Mouse (Mus musculus): ENCODE data around the gene Mgp. TPM values are rescaled to one million over a fixed set of nuclear protein-coding genes. Genes with fewer than 3 reads are reported as not detected.
"Not testable (repeated sequence)": the region's sequence is repeated elsewhere in the genome, so short reads cannot be mapped to it uniquely, and the experiment has no call there.

The Mgp gene
- polyA plus RNA-seq, 1 experiment from 2014 or later: 3.2 TPM

DNA sequence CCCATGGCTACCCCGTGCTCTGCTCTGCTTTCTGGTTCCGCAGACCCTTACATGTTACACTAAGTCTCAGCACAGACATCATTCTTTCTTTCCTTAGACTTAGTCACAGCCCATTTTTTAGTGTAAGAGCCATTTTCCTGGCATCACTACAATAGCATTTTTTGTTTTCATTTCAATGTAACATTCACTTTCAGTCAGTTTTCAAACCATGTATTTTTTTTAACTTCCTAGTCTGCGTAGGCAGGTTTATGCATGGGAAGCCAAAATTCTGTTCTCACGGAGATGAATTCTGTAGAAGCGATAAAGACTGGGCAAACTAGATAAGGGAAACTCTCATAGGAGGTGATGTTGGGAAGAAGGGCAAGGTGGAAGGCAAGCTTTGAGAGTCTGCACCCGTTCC, 13.9 kb upstream of the Mgp start:
- Histone ChIP-seq H3K27me3 (ENCODE audit: low read depth, poor library complexity, severe bottlenecking) (no peaks in the 10 kb centered on the region), H3K4me3 (no peak overlapping the region), H3K27ac (no peak overlapping the region), H3K4me1 (no peaks in the 10 kb centered on the region), H3K36me3 (no peaks in the 10 kb centered on the region), H3K9me3 (replicated peaks) (no peaks in the 10 kb centered on the region)
- no peak for DNase-seq (ENCODE audit: low spot score)
- 95% methylated on average over 6 of the region's 6 CpGs for WGBS

DNA sequence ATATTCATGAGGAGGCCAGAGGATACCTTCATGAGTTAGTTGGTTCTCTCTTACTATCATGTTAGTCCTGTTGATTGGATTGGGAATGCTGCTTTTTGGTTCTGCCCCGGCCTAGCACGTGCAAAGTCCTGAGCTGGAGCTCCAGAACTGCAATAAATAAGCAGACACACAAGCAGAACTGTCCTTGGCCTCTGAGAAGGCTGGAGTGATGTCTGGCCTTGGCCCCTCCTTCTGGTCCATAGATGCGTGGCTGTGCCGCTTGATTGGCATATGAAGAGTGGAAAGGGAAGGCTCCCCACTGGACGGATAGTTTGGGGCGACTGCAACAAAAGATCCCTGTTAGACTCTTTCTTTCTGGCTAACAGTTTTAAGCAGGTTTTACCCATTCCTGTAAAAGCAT, 13.4 kb upstream of the Mgp start:
- no peaks in the 10 kb centered on the region for H3K36me3 ChIP-seq
- no peaks in the 10 kb centered on the region for H3K9me3 ChIP-seq (replicated peaks)
- 90% methylated on average over 6 of the region's 6 CpGs for WGBS
- no peaks in the 10 kb centered on the region for H3K27me3 ChIP-seq (ENCODE audit: low read depth, poor library complexity, severe bottlenecking)
- H3K4me1 ChIP-seq: no peaks in the 10 kb centered on the region
- no peak overlapping the region for H3K27ac ChIP-seq
- no peak overlapping the region for H3K4me3 ChIP-seq
- DNase-seq (ENCODE audit: low spot score): no peak

DNA sequence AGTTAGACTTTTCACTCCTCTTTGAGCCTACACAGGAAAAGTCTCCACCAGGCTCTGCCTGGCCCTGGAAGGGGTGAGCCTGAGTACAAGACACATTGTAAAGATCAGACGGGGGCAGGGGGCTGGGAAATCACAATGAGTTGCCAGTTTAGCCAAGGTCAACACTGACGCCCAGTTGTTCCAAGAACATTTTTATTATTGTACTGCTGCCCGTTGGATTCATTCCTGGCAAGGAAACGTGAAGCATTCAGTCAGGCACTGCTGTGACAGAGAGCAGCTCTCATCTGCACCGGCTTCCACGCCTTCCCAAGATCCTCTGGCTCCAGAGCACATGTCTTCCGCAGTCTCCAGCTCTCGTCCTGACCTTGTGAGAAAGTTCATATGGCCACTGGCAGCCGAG, 12.2 kb upstream of the Mgp start:
- no peaks in the 10 kb centered on the region for H3K4me1 ChIP-seq
- no peak overlapping the region for H3K4me3 ChIP-seq
- no peak for DNase-seq (ENCODE audit: low spot score)
- H3K27ac ChIP-seq: no peak overlapping the region
- WGBS: 78% methylated on average over 9 of the region's 9 CpGs
- no peaks in the 10 kb centered on the region for H3K36me3 ChIP-seq
- H3K27me3 ChIP-seq (ENCODE audit: low read depth, poor library complexity, severe bottlenecking): no peaks in the 10 kb centered on the region
- H3K9me3 ChIP-seq (replicated peaks): no peaks in the 10 kb centered on the region

DNA sequence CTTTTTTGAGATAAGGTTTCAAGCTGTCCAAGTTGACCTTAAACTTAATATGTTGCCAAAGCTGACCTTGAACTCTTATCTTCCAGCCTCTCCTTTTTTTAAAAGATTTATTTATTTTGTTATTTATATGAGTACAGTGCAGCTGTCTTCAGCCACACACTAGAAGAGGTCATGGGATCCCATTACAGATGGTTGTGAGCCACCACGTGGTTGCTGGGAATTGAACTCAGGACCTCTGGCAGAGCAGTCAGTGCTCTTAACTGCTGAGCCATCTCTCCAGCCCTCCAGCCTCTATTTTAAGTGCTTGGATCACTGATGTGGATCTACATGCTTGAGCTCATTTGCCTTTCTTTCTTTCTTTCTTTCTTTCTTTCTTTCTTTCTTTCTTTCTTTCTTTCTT, 9.1 kb upstream of the Mgp start:
- H3K4me3 ChIP-seq; H3K27ac ChIP-seq; H3K9me3 ChIP-seq (replicated peaks); H3K27me3 ChIP-seq (ENCODE audit: low read depth, poor library complexity, severe bottlenecking); H3K36me3 ChIP-seq; DNase-seq (ENCODE audit: low spot score); H3K4me1 ChIP-seq: not testable (repeated sequence)
- WGBS: 63% methylated on average over 1 of the region's 1 CpGs

DNA sequence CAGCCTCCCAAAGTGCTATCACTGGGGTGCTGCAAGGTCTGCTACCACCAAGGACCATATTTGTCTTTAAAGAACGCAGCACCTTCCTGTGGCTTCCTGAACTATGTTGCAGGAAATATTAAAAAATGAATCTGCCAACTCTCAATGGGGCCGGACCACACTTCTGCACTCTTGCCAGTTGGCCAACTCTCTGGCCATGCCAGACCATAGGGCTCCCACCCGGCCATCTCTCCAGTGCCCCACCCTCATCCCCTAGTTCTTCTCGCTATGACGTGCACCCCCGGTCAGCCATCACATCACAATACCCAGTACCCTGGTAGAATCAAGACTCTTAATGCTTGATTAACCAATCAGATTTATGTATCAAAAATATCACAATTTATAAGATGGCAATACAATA, 8.3 kb upstream of the Mgp start:
- no peak for DNase-seq (ENCODE audit: low spot score)
- Histone ChIP-seq H3K4me1 (no peaks in the 10 kb centered on the region), H3K27ac (no peak overlapping the region), H3K4me3 (no peak overlapping the region), H3K27me3 (ENCODE audit: low read depth, poor library complexity, severe bottlenecking) (no peaks in the 10 kb centered on the region), H3K9me3 (replicated peaks) (no peaks in the 10 kb centered on the region), H3K36me3 (no peaks in the 10 kb centered on the region)
- WGBS: 95% methylated on average over 6 of the region's 6 CpGs

DNA sequence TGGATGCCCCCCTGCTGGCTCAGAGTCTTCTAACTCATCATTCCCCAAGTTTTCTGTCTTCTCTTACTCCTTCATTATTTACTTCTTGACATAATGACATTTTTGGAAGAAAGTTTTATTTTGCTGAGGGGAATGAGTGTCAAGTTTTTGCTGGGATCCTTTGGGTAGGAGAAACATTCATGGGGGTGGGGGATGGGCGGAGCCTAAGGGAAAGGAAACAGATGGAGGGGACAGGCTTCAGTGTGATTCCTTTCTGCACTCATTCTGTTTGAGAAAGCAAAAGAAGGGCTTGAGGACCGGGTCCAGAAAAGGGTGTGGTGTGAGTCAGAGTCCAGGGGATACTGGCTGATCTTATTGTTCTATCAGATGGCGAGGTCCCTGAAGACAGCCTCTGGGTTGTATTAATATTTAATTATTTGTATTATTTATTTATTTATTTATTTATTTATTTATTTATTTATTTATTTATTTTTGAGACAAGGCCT, 7.8 kb upstream of the Mgp start:
- DNase-seq (ENCODE audit: low spot score): no peak
- H3K27ac ChIP-seq: no peak overlapping the region
- no peaks in the 10 kb centered on the region for H3K36me3 ChIP-seq
- H3K27me3 ChIP-seq (ENCODE audit: low read depth, poor library complexity, severe bottlenecking): no peaks in the 10 kb centered on the region
- H3K9me3 ChIP-seq (replicated peaks): no peaks in the 10 kb centered on the region
- H3K4me1 ChIP-seq: no peaks in the 10 kb centered on the region
- 88% methylated on average over 3 of the region's 3 CpGs for whole genome bisulfite sequencing
- no peak overlapping the region for H3K4me3 ChIP-seq

DNA sequence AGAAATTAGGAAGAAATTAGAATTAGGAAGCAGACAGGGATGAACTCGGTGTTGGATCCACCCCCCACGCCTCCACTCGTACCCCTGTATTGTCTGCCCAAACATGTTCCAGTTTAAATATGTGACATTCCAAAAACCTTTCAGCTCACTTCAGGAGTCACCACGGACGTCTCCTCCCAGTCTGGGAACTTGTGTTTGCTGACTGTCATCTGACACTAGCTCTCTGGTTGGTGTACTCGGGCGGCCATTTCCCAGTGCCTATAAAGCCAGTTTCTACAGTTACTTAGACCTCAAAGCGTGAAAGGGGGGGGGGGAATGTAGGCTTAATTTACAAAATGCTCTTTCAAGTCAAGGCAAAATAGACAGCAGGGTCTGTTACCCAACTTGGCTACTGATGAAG, 6.1 kb upstream of the Mgp start:
- Histone ChIP-seq H3K4me1 (no peaks in the 10 kb centered on the region), H3K27ac (no peak overlapping the region), H3K36me3 (no peaks in the 10 kb centered on the region), H3K9me3 (replicated peaks) (no peaks in the 10 kb centered on the region), H3K27me3 (ENCODE audit: low read depth, poor library complexity, severe bottlenecking) (no peaks in the 10 kb centered on the region), H3K4me3 (no peak overlapping the region)
- 67% methylated on average over 8 of the region's 8 CpGs for WGBS
- DNase-seq (ENCODE audit: low spot score): no peak

DNA sequence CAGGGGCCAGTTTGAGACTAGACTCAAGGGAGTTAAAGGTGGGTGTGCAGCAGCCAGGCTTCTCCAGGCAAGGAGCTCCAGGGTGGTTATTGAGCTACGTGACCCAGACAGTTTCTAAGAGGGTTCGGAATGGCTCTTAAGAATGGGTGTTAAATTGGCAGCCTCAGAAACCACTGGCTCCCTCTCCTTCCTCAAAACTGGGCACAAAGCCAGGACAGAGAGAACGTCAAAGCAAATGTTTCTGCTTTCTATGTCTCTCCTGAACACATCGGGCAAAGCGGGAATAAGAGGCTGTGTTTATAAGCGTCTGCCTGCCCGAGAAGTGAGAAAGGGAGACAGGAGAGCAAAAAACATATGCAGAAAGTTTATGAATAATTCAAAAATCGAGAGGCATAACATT, 1.0 kb downstream of the Mgp start:
- DNase-seq (ENCODE audit: low spot score): no peak
- peaks cover 8% of the 10 kb centered on the region for H3K4me1 ChIP-seq
- no peak overlapping the region for H3K4me3 ChIP-seq
- H3K27me3 ChIP-seq (ENCODE audit: low read depth, poor library complexity, severe bottlenecking): no peaks in the 10 kb centered on the region
- H3K27ac ChIP-seq: no peak overlapping the region
- WGBS: 86% methylated on average over 8 of the region's 8 CpGs
- H3K9me3 ChIP-seq (replicated peaks): no peaks in the 10 kb centered on the region
- H3K36me3 ChIP-seq: no peaks in the 10 kb centered on the region

DNA sequence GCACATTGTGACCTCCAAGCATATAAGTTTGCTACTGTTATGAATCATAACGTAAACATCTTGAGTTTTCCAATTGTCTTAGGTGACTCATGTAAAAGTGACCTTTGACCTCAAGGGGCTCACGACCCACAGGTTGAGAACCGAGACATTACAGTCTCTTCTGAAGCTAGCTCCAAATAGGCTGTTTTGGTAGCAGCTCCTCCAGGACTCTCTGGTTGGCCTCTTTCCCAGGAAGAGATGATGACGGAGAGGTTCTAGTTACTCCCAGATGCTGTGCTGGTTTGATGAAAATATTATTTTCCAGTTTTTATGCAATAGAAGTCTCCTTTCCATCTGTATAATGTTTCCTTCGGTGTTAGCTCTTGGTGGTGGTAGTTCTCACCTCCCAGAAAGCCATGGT, 6.7 kb downstream of the Mgp start:
- no peak for DNase-seq (ENCODE audit: low spot score)
- H3K27ac ChIP-seq: no peak overlapping the region
- H3K27me3 ChIP-seq (ENCODE audit: low read depth, poor library complexity, severe bottlenecking): no peaks in the 10 kb centered on the region
- no peak overlapping the region for H3K4me3 ChIP-seq
- no peaks in the 10 kb centered on the region for H3K36me3 ChIP-seq
- H3K4me1 ChIP-seq: 0 out of 2 replicates have a peak, but pooled peaks cover 4% of the 10 kb centered on the region
- WGBS: 85% methylated on average over 5 of the region's 5 CpGs
- H3K9me3 ChIP-seq (replicated peaks): no peaks in the 10 kb centered on the region

DNA sequence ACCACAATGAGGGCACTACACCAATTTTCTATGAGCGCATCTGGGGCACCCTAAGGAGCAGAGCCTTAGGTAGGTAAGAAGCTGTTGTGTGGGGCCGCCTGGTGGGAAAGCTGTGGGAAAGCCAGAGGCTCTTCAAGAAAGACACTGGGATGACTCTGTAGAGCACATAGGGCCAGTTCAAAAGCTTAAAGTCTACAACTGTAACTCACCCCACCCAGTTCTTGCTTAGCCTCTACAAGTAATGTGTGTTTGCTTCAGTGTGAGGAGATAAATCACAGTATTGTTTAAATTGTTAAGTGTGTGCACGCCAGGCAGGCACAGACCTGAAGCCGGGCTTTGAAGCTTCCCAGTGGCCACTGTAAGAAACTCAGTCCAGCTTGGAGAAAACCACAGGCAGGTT, 9.5 kb downstream of the Mgp start:
- Histone ChIP-seq H3K27me3 (ENCODE audit: low read depth, poor library complexity, severe bottlenecking) (no peaks in the 10 kb centered on the region), H3K27ac (no peak overlapping the region), H3K9me3 (replicated peaks) (no peaks in the 10 kb centered on the region), H3K4me3 (no peak overlapping the region), H3K4me1 (0 out of 2 replicates have a peak, but pooled peaks cover 4% of the 10 kb centered on the region), H3K36me3 (no peaks in the 10 kb centered on the region)
- DNase-seq (ENCODE audit: low spot score): no peak
- 70% methylated on average over 4 of the region's 4 CpGs for WGBS

DNA sequence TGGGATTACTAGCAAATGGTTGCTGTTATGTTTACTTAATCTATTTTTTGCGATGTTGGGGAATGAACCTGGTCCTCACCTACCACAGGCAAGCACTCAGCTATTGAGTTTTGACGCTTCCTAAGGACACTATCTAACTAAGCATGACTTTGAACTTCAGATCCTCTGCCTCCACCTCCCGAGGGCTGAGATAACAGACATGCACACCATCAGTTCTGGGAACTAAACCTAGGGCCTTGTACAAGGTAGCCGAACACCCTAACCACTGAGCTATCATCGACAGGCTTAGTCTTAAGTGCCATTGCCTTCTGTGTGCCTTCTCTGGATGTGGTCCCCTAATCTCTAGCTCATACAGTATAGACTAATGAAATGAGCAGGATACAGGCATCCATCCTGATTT, 10.3 kb downstream of the Mgp start:
- Histone ChIP-seq H3K27ac (no peak overlapping the region), H3K4me1 (0 out of 2 replicates have a peak, but pooled peaks cover 4% of the 10 kb centered on the region), H3K9me3 (replicated peaks) (no peaks in the 10 kb centered on the region), H3K4me3 (no peak overlapping the region), H3K27me3 (ENCODE audit: low read depth, poor library complexity, severe bottlenecking) (no peaks in the 10 kb centered on the region), H3K36me3 (no peaks in the 10 kb centered on the region)
- 94% methylated on average over 5 of the region's 5 CpGs for WGBS
- DNase-seq (ENCODE audit: low spot score): no peak

DNA sequence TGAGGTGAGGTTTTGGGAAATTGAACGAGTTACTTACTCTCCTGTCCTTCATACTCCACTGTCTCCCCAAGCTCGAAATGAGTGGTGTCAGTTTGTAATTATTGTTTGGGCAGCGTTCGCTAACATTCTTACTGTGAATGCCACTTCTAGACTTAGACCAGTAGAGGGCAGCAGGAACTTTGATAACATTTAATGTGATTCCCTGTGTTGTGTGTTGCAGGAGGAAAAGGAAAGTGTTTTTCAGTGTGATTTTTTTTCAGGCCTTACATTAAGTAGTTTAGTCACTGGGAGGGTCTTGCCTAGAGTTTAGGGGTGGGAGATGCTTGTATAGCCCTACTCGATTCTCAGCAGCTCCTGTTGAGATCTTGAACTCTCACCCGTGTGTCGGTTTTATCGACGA, 14.6 kb downstream of the Mgp start:
- Histone ChIP-seq H3K36me3 (no peaks in the 10 kb centered on the region), H3K4me3 (no peak overlapping the region), H3K4me1 (peaks cover 21% of the 10 kb centered on the region), H3K9me3 (replicated peaks) (no peaks in the 10 kb centered on the region), H3K27me3 (ENCODE audit: low read depth, poor library complexity, severe bottlenecking) (no peaks in the 10 kb centered on the region), H3K27ac (0 out of 2 replicates have a peak overlapping the region, but pooled peaks have one; percentile 19)
- DNase-seq (ENCODE audit: low spot score): no peak
- WGBS: 47% methylated on average over 9 of the region's 9 CpGs

DNA sequence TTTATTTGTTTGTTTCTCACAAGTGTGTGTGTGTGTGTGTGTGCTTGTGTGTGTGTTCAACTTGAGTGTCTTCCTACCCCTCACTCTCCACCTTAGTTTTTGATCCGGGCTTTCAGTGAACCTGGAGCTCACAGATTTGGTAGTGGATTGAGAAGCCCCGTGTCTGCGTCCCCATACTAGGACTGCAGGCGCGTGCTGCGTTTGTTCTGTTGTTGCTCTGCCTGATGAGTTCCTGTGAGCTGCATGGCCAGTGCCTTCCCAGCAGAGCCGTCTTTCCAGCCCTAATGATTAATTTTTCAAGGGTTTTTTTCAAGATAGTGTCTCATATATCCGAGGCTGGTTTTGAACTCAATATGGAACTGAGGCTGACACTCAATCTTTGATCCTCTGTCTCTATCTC, 17.2 kb downstream of the Mgp start:
- Histone ChIP-seq H3K4me1 (peaks cover 30% of the 10 kb centered on the region), H3K4me3 (no peak overlapping the region), H3K9me3 (replicated peaks) (no peaks in the 10 kb centered on the region), H3K27me3 (ENCODE audit: low read depth, poor library complexity, severe bottlenecking) (no peaks in the 10 kb centered on the region), H3K27ac (peak overlapping the region; percentile 42; the same call in 1 of the 2 replicates), H3K36me3 (no peaks in the 10 kb centered on the region)
- no peak for DNase-seq (ENCODE audit: low spot score)
- 79% methylated on average over 8 of the region's 8 CpGs for WGBS

DNA sequence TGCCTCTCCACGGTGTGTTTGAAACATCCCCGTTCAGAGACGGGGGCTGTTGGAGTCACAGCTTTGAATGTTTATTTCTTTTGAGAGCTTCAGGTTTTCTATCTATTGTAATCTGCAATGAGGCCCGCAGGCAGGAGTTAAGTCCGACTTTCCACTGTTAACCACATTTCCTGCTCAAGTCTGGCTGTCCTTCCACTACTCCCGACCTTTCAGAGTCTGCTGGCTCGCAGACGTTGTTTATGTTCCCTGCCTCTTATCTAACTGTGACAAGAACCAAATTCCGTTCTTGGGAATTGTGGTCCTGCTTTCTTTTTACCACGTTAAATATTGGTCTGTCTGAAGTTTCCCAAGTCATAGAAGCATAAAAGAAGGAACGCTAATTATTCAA, 17.8 kb downstream of the Mgp start:
- peaks cover 34% of the 10 kb centered on the region for H3K4me1 ChIP-seq
- peak overlapping the region; percentile 66; the same call in 1 of the 2 replicates for H3K27ac ChIP-seq
- 24% methylated on average over 11 of the region's 11 CpGs for WGBS
- H3K27me3 ChIP-seq (ENCODE audit: low read depth, poor library complexity, severe bottlenecking): no peaks in the 10 kb centered on the region
- H3K9me3 ChIP-seq (replicated peaks): no peaks in the 10 kb centered on the region
- DNase-seq (ENCODE audit: low spot score): no peak
- H3K36me3 ChIP-seq: no peaks in the 10 kb centered on the region
- peak overlapping the region; percentile 1; the same call in 1 of the 2 replicates for H3K4me3 ChIP-seq

All from limb, embryonic 10.5 days (tissue).